Mouse (Mus musculus): Measurements from ENCODE around the gene Map4. TPM values are rescaled to one million over a fixed set of nuclear protein-coding genes. Genes with fewer than 3 reads are reported as not detected.

Gene Map4
- polyA plus RNA-seq, 1 experiment from 2014 or later = 64.9 TPM

- Histone ChIP-seq H3K4me3 (ENCODE audit: low read depth, low read length) (no peak overlapping the region), H3K4me1 (ENCODE audit: control insufficient read depth, insufficient read depth, low read length) (peaks cover 17% of the 10 kb centered on the region), H3K9ac (ENCODE audit: low read depth, low read length) (no peak overlapping the region), H3K9me3 (replicated peaks; ENCODE audit: control insufficient read depth, low read length) (no peaks in the 10 kb centered on the region), H3K4me2 (peak overlapping the region; percentile 12; the same call in 1 of the 2 replicates), H3K27me3 (ENCODE audit: control insufficient read depth, insufficient read depth, low read length) (no peaks in the 10 kb centered on the region), H3K36me3 (ENCODE audit: control insufficient read depth, insufficient read depth, low read length) (no peaks in the 10 kb centered on the region), H3K27ac (ENCODE audit: low read depth, low read length) (peak overlapping the region; percentile 37; the same call in 1 of the 2 replicates)
- ATAC-seq (replicated peaks; ENCODE audit: insufficient number of reproducible peaks, low FRiP score, low TSS enrichment) = no peak
- 62% methylated on average over 23 of the region's 23 CpGs for WGBS (ENCODE audit: insufficient replicate concordance)
Observed at GRCm38 (mm10) chr9:110051869-110052661, 120.8 kb downstream of the Map4 start.

- Histone ChIP-seq H3K27me3 (ENCODE audit: control insufficient read depth, insufficient read depth, low read length) (no peaks in the 10 kb centered on the region), H3K4me3 (ENCODE audit: low read depth, low read length) (no peak overlapping the region), H3K9me3 (replicated peaks; ENCODE audit: control insufficient read depth, low read length) (no peaks in the 10 kb centered on the region), H3K4me1 (ENCODE audit: control insufficient read depth, insufficient read depth, low read length) (peaks cover 17% of the 10 kb centered on the region), H3K36me3 (ENCODE audit: control insufficient read depth, insufficient read depth, low read length) (no peaks in the 10 kb centered on the region), H3K9ac (ENCODE audit: low read depth, low read length) (no peak overlapping the region), H3K27ac (ENCODE audit: low read depth, low read length) (peak overlapping the region; percentile 59), H3K4me2 (peak overlapping the region; percentile 18; the same call in 1 of the 2 replicates)
- 66% methylated on average over 4 of the region's 4 CpGs for WGBS (ENCODE audit: insufficient replicate concordance)
- ATAC-seq (replicated peaks; ENCODE audit: insufficient number of reproducible peaks, low FRiP score, low TSS enrichment) = no peak
Observed at GRCm38 (mm10) chr9:110052951-110053304, 121.7 kb downstream of the Map4 start.

- no peaks in the 10 kb centered on the region for H3K27me3 ChIP-seq (ENCODE audit: control insufficient read depth, insufficient read depth, low read length)
- H3K36me3 ChIP-seq (ENCODE audit: control insufficient read depth, insufficient read depth, low read length) = no peaks in the 10 kb centered on the region
- H3K4me2 ChIP-seq = peak overlapping the region; percentile 18; the same call in 1 of the 2 replicates
- no peak overlapping the region for H3K4me3 ChIP-seq (ENCODE audit: low read depth, low read length)
- ATAC-seq (replicated peaks; ENCODE audit: insufficient number of reproducible peaks, low FRiP score, low TSS enrichment) = no peak
- WGBS (ENCODE audit: insufficient replicate concordance) = 45% methylated on average over 8 of the region's 8 CpGs
- H3K27ac ChIP-seq (ENCODE audit: low read depth, low read length) = peak overlapping the region; percentile 59
- no peaks in the 10 kb centered on the region for H3K9me3 ChIP-seq (replicated peaks; ENCODE audit: control insufficient read depth, low read length)
- no peak overlapping the region for H3K9ac ChIP-seq (ENCODE audit: low read depth, low read length)
- peaks cover 17% of the 10 kb centered on the region for H3K4me1 ChIP-seq (ENCODE audit: control insufficient read depth, insufficient read depth, low read length)
Observed at GRCm38 (mm10) chr9:110053305-110054079, 122.2 kb downstream of the Map4 start.

GRCm38 (mm10) chr9:110054080-110054421 is 122.8 kb downstream of the Map4 start:
- H3K4me2 ChIP-seq = no peak overlapping the region
- H3K9me3 ChIP-seq (replicated peaks; ENCODE audit: control insufficient read depth, low read length) = no peaks in the 10 kb centered on the region
- peaks cover 17% of the 10 kb centered on the region for H3K4me1 ChIP-seq (ENCODE audit: control insufficient read depth, insufficient read depth, low read length)
- H3K27ac ChIP-seq (ENCODE audit: low read depth, low read length) = no peak overlapping the region
- no peak for ATAC-seq (replicated peaks; ENCODE audit: insufficient number of reproducible peaks, low FRiP score, low TSS enrichment)
- WGBS (ENCODE audit: insufficient replicate concordance) = 82% methylated on average over 2 of the region's 2 CpGs
- no peak overlapping the region for H3K4me3 ChIP-seq (ENCODE audit: low read depth, low read length)
- H3K27me3 ChIP-seq (ENCODE audit: control insufficient read depth, insufficient read depth, low read length) = no peaks in the 10 kb centered on the region
- H3K9ac ChIP-seq (ENCODE audit: low read depth, low read length) = no peak overlapping the region
- no peaks in the 10 kb centered on the region for H3K36me3 ChIP-seq (ENCODE audit: control insufficient read depth, insufficient read depth, low read length)

- H3K27ac ChIP-seq (ENCODE audit: low read depth, low read length) = no peak overlapping the region
- WGBS (ENCODE audit: insufficient replicate concordance) = 89% methylated on average over 3 of the region's 3 CpGs
- H3K4me1 ChIP-seq (ENCODE audit: control insufficient read depth, insufficient read depth, low read length) = peaks cover 17% of the 10 kb centered on the region
- no peak for ATAC-seq (replicated peaks; ENCODE audit: insufficient number of reproducible peaks, low FRiP score, low TSS enrichment)
- no peak overlapping the region for H3K4me2 ChIP-seq
- H3K9me3 ChIP-seq (replicated peaks; ENCODE audit: control insufficient read depth, low read length) = no peaks in the 10 kb centered on the region
- H3K36me3 ChIP-seq (ENCODE audit: control insufficient read depth, insufficient read depth, low read length) = no peaks in the 10 kb centered on the region
- no peak overlapping the region for H3K4me3 ChIP-seq (ENCODE audit: low read depth, low read length)
- H3K27me3 ChIP-seq (ENCODE audit: control insufficient read depth, insufficient read depth, low read length) = no peaks in the 10 kb centered on the region
- H3K9ac ChIP-seq (ENCODE audit: low read depth, low read length) = no peak overlapping the region
Observed at GRCm38 (mm10) chr9:110054781-110055180, 123.5 kb downstream of the Map4 start.

- no peaks in the 10 kb centered on the region for H3K36me3 ChIP-seq (ENCODE audit: control insufficient read depth, insufficient read depth, low read length)
- no peak overlapping the region for H3K27ac ChIP-seq (ENCODE audit: low read depth, low read length)
- H3K4me3 ChIP-seq (ENCODE audit: low read depth, low read length) = no peak overlapping the region
- WGBS (ENCODE audit: insufficient replicate concordance) = 90% methylated on average over 1 of the region's 1 CpGs
- no peak overlapping the region for H3K9ac ChIP-seq (ENCODE audit: low read depth, low read length)
- H3K4me1 ChIP-seq (ENCODE audit: control insufficient read depth, insufficient read depth, low read length) = peaks cover 13% of the 10 kb centered on the region
- ATAC-seq (replicated peaks; ENCODE audit: insufficient number of reproducible peaks, low FRiP score, low TSS enrichment) = no peak
- no peak overlapping the region for H3K4me2 ChIP-seq
- no peaks in the 10 kb centered on the region for H3K27me3 ChIP-seq (ENCODE audit: control insufficient read depth, insufficient read depth, low read length)
- no peaks in the 10 kb centered on the region for H3K9me3 ChIP-seq (replicated peaks; ENCODE audit: control insufficient read depth, low read length)
Observed at GRCm38 (mm10) chr9:110057200-110057599, 125.9 kb downstream of the Map4 start.

- 86% methylated on average over 2 of the region's 2 CpGs for WGBS (ENCODE audit: insufficient replicate concordance)
- H3K4me3 ChIP-seq (ENCODE audit: low read depth, low read length) = no peak overlapping the region
- H3K4me1 ChIP-seq (ENCODE audit: control insufficient read depth, insufficient read depth, low read length) = no peaks in the 10 kb centered on the region
- no peak for ATAC-seq (replicated peaks; ENCODE audit: insufficient number of reproducible peaks, low FRiP score, low TSS enrichment)
- no peaks in the 10 kb centered on the region for H3K9me3 ChIP-seq (replicated peaks; ENCODE audit: control insufficient read depth, low read length)
- no peak overlapping the region for H3K4me2 ChIP-seq
- peaks cover 3% of the 10 kb centered on the region for H3K36me3 ChIP-seq (ENCODE audit: control insufficient read depth, insufficient read depth, low read length)
- H3K27ac ChIP-seq (ENCODE audit: low read depth, low read length) = no peak overlapping the region
- H3K27me3 ChIP-seq (ENCODE audit: control insufficient read depth, insufficient read depth, low read length) = no peaks in the 10 kb centered on the region
- no peak overlapping the region for H3K9ac ChIP-seq (ENCODE audit: low read depth, low read length)
Observed at GRCm38 (mm10) chr9:110060761-110061160, 129.5 kb downstream of the Map4 start.

GRCm38 (mm10) chr9:110062405-110062804 is 131.1 kb downstream of the Map4 start:
- H3K36me3 ChIP-seq (ENCODE audit: control insufficient read depth, insufficient read depth, low read length) = peaks cover 8% of the 10 kb centered on the region
- ATAC-seq (replicated peaks; ENCODE audit: insufficient number of reproducible peaks, low FRiP score, low TSS enrichment) = no peak
- H3K9ac ChIP-seq (ENCODE audit: low read depth, low read length) = no peak overlapping the region
- no peaks in the 10 kb centered on the region for H3K4me1 ChIP-seq (ENCODE audit: control insufficient read depth, insufficient read depth, low read length)
- no peaks in the 10 kb centered on the region for H3K27me3 ChIP-seq (ENCODE audit: control insufficient read depth, insufficient read depth, low read length)
- WGBS (ENCODE audit: insufficient replicate concordance) = 85% methylated on average over 7 of the region's 7 CpGs
- no peak overlapping the region for H3K4me2 ChIP-seq
- H3K27ac ChIP-seq (ENCODE audit: low read depth, low read length) = no peak overlapping the region
- H3K4me3 ChIP-seq (ENCODE audit: low read depth, low read length) = no peak overlapping the region
- no peaks in the 10 kb centered on the region for H3K9me3 ChIP-seq (replicated peaks; ENCODE audit: control insufficient read depth, low read length)

Data from heart, embryonic 11.5 days (tissue).